Mouse (Mus musculus): Measurements from ENCODE around the gene Cdc123. TPM values are rescaled to one million over a fixed set of nuclear protein-coding genes. Genes with fewer than 3 reads are reported as not detected.

Gene Cdc123
- polyA plus RNA-seq, 1 experiment from 2014 or later = 297 TPM

GRCm38 (mm10) chr2:5789625-5790160 lies 55.3 kb downstream of the Cdc123 start:
- no peaks in the 10 kb centered on the region for H3K9me3 ChIP-seq (ENCODE audit: low read length)
- ATAC-seq (ENCODE audit: low FRiP score, low TSS enrichment) = no peak
- H3K27me3 ChIP-seq (ENCODE audit: insufficient read depth, low read length) = no peaks in the 10 kb centered on the region
- no peak overlapping the region for H3K27ac ChIP-seq (ENCODE audit: low read length)
- no peak overlapping the region for H3K4me2 ChIP-seq (replicated peaks; ENCODE audit: low read depth, low read length)
- H3K4me1 ChIP-seq (ENCODE audit: insufficient read depth, low read length) = no peaks in the 10 kb centered on the region
- H3K4me3 ChIP-seq (ENCODE audit: low read length) = no peak overlapping the region
- peaks cover 10% of the 10 kb centered on the region for H3K36me3 ChIP-seq (ENCODE audit: insufficient read depth, low read length)
- 26% methylated on average over 4 of the region's 4 CpGs for WGBS
- H3K9ac ChIP-seq (replicated peaks; ENCODE audit: low read length) = no peak overlapping the region

- H3K36me3 ChIP-seq (ENCODE audit: insufficient read depth, low read length) = no peaks in the 10 kb centered on the region
- no peak overlapping the region for H3K27ac ChIP-seq (ENCODE audit: low read length)
- no peak overlapping the region for H3K9ac ChIP-seq (replicated peaks; ENCODE audit: low read length)
- no peaks in the 10 kb centered on the region for H3K4me1 ChIP-seq (ENCODE audit: insufficient read depth, low read length)
- H3K27me3 ChIP-seq (ENCODE audit: insufficient read depth, low read length) = no peaks in the 10 kb centered on the region
- H3K9me3 ChIP-seq (ENCODE audit: low read length) = no peaks in the 10 kb centered on the region
- no peak overlapping the region for H3K4me3 ChIP-seq (ENCODE audit: low read length)
- WGBS = 88% methylated on average over 3 of the region's 3 CpGs
- ATAC-seq (ENCODE audit: low FRiP score, low TSS enrichment) = no peak
- H3K4me2 ChIP-seq (replicated peaks; ENCODE audit: low read depth, low read length) = no peak overlapping the region
Observed at GRCm38 (mm10) chr2:5787391-5787790, 57.6 kb downstream of the Cdc123 start.

- Histone ChIP-seq H3K4me3 (ENCODE audit: low read length) (no peak overlapping the region), H3K9ac (replicated peaks; ENCODE audit: low read length) (no peak overlapping the region), H3K27me3 (ENCODE audit: insufficient read depth, low read length) (no peaks in the 10 kb centered on the region), H3K4me2 (replicated peaks; ENCODE audit: low read depth, low read length) (no peak overlapping the region), H3K36me3 (ENCODE audit: insufficient read depth, low read length) (no peaks in the 10 kb centered on the region), H3K27ac (ENCODE audit: low read length) (no peak overlapping the region), H3K4me1 (ENCODE audit: insufficient read depth, low read length) (no peaks in the 10 kb centered on the region), H3K9me3 (ENCODE audit: low read length) (no peaks in the 10 kb centered on the region)
- 79% methylated on average over 2 of the region's 2 CpGs for WGBS
- ATAC-seq (ENCODE audit: low FRiP score, low TSS enrichment) = no peak
Observed at GRCm38 (mm10) chr2:5772464-5772863, 72.5 kb downstream of the Cdc123 start.

GRCm38 (mm10) chr2:5770708-5771241 lies 74.2 kb downstream of the Cdc123 start:
- H3K4me2 ChIP-seq (replicated peaks; ENCODE audit: low read depth, low read length) = no peak overlapping the region
- H3K9ac ChIP-seq (replicated peaks; ENCODE audit: low read length) = no peak overlapping the region
- 47% methylated on average over 8 of the region's 8 CpGs for WGBS
- no peak for ATAC-seq (ENCODE audit: low FRiP score, low TSS enrichment)
- H3K4me3 ChIP-seq (ENCODE audit: low read length) = no peak overlapping the region
- no peaks in the 10 kb centered on the region for H3K4me1 ChIP-seq (ENCODE audit: insufficient read depth, low read length)
- H3K36me3 ChIP-seq (ENCODE audit: insufficient read depth, low read length) = no peaks in the 10 kb centered on the region
- no peak overlapping the region for H3K27ac ChIP-seq (ENCODE audit: low read length)
- no peaks in the 10 kb centered on the region for H3K27me3 ChIP-seq (ENCODE audit: insufficient read depth, low read length)
- no peaks in the 10 kb centered on the region for H3K9me3 ChIP-seq (ENCODE audit: low read length)

- no peak overlapping the region for H3K4me3 ChIP-seq (ENCODE audit: low read length)
- H3K27ac ChIP-seq (ENCODE audit: low read length) = no peak overlapping the region
- no peak overlapping the region for H3K9ac ChIP-seq (replicated peaks; ENCODE audit: low read length)
- H3K4me1 ChIP-seq (ENCODE audit: insufficient read depth, low read length) = no peaks in the 10 kb centered on the region
- no peak for ATAC-seq (ENCODE audit: low FRiP score, low TSS enrichment)
- H3K9me3 ChIP-seq (ENCODE audit: low read length) = no peaks in the 10 kb centered on the region
- no peaks in the 10 kb centered on the region for H3K36me3 ChIP-seq (ENCODE audit: insufficient read depth, low read length)
- no peak overlapping the region for H3K4me2 ChIP-seq (replicated peaks; ENCODE audit: low read depth, low read length)
- no peaks in the 10 kb centered on the region for H3K27me3 ChIP-seq (ENCODE audit: insufficient read depth, low read length)
Observed at GRCm38 (mm10) chr2:5769630-5770029, 75.3 kb downstream of the Cdc123 start.

- no peaks in the 10 kb centered on the region for H3K27me3 ChIP-seq (ENCODE audit: insufficient read depth, low read length)
- no peak overlapping the region for H3K4me2 ChIP-seq (replicated peaks; ENCODE audit: low read depth, low read length)
- 86% methylated on average over 4 of the region's 4 CpGs for WGBS
- no peak for ATAC-seq (ENCODE audit: low FRiP score, low TSS enrichment)
- no peaks in the 10 kb centered on the region for H3K36me3 ChIP-seq (ENCODE audit: insufficient read depth, low read length)
- no peaks in the 10 kb centered on the region for H3K9me3 ChIP-seq (ENCODE audit: low read length)
- H3K27ac ChIP-seq (ENCODE audit: low read length) = no peak overlapping the region
- H3K4me3 ChIP-seq (ENCODE audit: low read length) = no peak overlapping the region
- no peak overlapping the region for H3K9ac ChIP-seq (replicated peaks; ENCODE audit: low read length)
- no peaks in the 10 kb centered on the region for H3K4me1 ChIP-seq (ENCODE audit: insufficient read depth, low read length)
Observed at GRCm38 (mm10) chr2:5768946-5769345, 76.0 kb downstream of the Cdc123 start.

GRCm38 (mm10) chr2:5762031-5762430 lies 82.9 kb downstream of the Cdc123 start:
- Histone ChIP-seq H3K9me3 (ENCODE audit: low read length) (no peaks in the 10 kb centered on the region), H3K4me3 (ENCODE audit: low read length) (no peak overlapping the region), H3K36me3 (ENCODE audit: insufficient read depth, low read length) (0 out of 2 replicates have a peak, but pooled peaks cover 2% of the 10 kb centered on the region), H3K4me2 (replicated peaks; ENCODE audit: low read depth, low read length) (no peak overlapping the region), H3K27ac (ENCODE audit: low read length) (no peak overlapping the region), H3K9ac (replicated peaks; ENCODE audit: low read length) (no peak overlapping the region), H3K27me3 (ENCODE audit: insufficient read depth, low read length) (no peaks in the 10 kb centered on the region), H3K4me1 (ENCODE audit: insufficient read depth, low read length) (no peaks in the 10 kb centered on the region)
- no peak for ATAC-seq (ENCODE audit: low FRiP score, low TSS enrichment)
- WGBS = 92% methylated on average over 3 of the region's 3 CpGs

- Histone ChIP-seq H3K4me3 (ENCODE audit: low read length) (no peak overlapping the region), H3K36me3 (ENCODE audit: insufficient read depth, low read length) (0 out of 2 replicates have a peak, but pooled peaks cover 2% of the 10 kb centered on the region), H3K4me2 (replicated peaks; ENCODE audit: low read depth, low read length) (no peak overlapping the region), H3K27ac (ENCODE audit: low read length) (no peak overlapping the region), H3K4me1 (ENCODE audit: insufficient read depth, low read length) (no peaks in the 10 kb centered on the region), H3K9ac (replicated peaks; ENCODE audit: low read length) (no peak overlapping the region), H3K27me3 (ENCODE audit: insufficient read depth, low read length) (no peaks in the 10 kb centered on the region), H3K9me3 (ENCODE audit: low read length) (no peaks in the 10 kb centered on the region)
- no peak for ATAC-seq (ENCODE audit: low FRiP score, low TSS enrichment)
- WGBS = 89% methylated on average over 8 of the region's 8 CpGs
Observed at GRCm38 (mm10) chr2:5760479-5761008, 84.4 kb downstream of the Cdc123 start.

GRCm38 (mm10) chr2:5758569-5758968 lies 86.4 kb downstream of the Cdc123 start:
- 82% methylated on average over 2 of the region's 2 CpGs for WGBS
- Histone ChIP-seq H3K9ac (replicated peaks; ENCODE audit: low read length) (no peak overlapping the region), H3K27me3 (ENCODE audit: insufficient read depth, low read length) (no peaks in the 10 kb centered on the region), H3K4me1 (ENCODE audit: insufficient read depth, low read length) (no peaks in the 10 kb centered on the region), H3K36me3 (ENCODE audit: insufficient read depth, low read length) (0 out of 2 replicates have a peak, but pooled peaks cover 2% of the 10 kb centered on the region), H3K4me2 (replicated peaks; ENCODE audit: low read depth, low read length) (no peak overlapping the region), H3K9me3 (ENCODE audit: low read length) (no peaks in the 10 kb centered on the region), H3K4me3 (ENCODE audit: low read length) (no peak overlapping the region), H3K27ac (ENCODE audit: low read length) (no peak overlapping the region)
- ATAC-seq (ENCODE audit: low FRiP score, low TSS enrichment) = no peak

GRCm38 (mm10) chr2:5750872-5751271 lies 94.1 kb downstream of the Cdc123 start:
- no peak overlapping the region for H3K4me2 ChIP-seq (replicated peaks; ENCODE audit: low read depth, low read length)
- no peak overlapping the region for H3K9ac ChIP-seq (replicated peaks; ENCODE audit: low read length)
- no peaks in the 10 kb centered on the region for H3K9me3 ChIP-seq (ENCODE audit: low read length)
- H3K4me3 ChIP-seq (ENCODE audit: low read length) = no peak overlapping the region
- no peaks in the 10 kb centered on the region for H3K36me3 ChIP-seq (ENCODE audit: insufficient read depth, low read length)
- no peak for ATAC-seq (ENCODE audit: low FRiP score, low TSS enrichment)
- 91% methylated on average over 3 of the region's 3 CpGs for WGBS
- H3K4me1 ChIP-seq (ENCODE audit: insufficient read depth, low read length) = peaks cover 7% of the 10 kb centered on the region
- H3K27me3 ChIP-seq (ENCODE audit: insufficient read depth, low read length) = no peaks in the 10 kb centered on the region
- H3K27ac ChIP-seq (ENCODE audit: low read length) = no peak overlapping the region

All from kidney, embryonic 16.5 days (tissue).